Mouse (Mus musculus): ENCODE measurements around the gene Ptprs.

DNA sequence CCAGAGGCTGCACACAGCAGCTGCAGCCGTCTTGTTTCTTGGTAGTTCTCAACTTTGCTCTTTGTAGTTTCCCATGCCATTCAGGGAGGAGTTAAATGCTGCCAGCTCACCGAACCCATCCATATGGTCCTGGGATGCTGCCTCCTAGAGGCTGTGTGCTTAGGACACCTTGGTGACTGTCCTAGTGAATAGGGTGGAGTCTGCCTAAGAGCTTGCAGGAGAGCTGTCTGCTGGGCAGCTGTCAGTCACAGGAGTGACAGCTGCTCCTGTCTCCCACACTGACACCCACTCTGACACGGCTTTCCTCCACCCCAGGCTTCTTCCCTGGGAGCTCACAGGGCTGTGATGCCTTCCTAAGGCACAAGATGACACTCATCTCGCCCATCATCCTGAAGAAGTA lies 104.2 kb downstream of the Ptprs start:
- TF ChIP-seq CTCF (IDR thresholded peaks at IDR 0.05; ENCODE audit: borderline replicate concordance, extremely low read depth, insufficient read depth, insufficient read length) (peak; percentile 17; the same call in 1 of the 2 replicates), POLR2A (IDR thresholded peaks at IDR 0.05; ENCODE audit: borderline replicate concordance, extremely low read depth, insufficient read depth, insufficient read length, poor library complexity, severe bottlenecking) (no peak)
